Mouse (Mus musculus): Measurements from ENCODE around the gene Gm15023. TPM values are rescaled to one million over a fixed set of nuclear protein-coding genes. Genes with fewer than 3 reads are reported as not detected.
"Not testable (repeated sequence)": the region's sequence is repeated elsewhere in the genome, so short reads cannot be mapped to it uniquely, and the experiment has no call there.

Gm15023 gene
- 0.13 and 0.19 TPM in 2 replicates for polyA plus RNA-seq (2014; fragmentation: Nextera tagmentation; extraction: Ambion mirVana)

DNA sequence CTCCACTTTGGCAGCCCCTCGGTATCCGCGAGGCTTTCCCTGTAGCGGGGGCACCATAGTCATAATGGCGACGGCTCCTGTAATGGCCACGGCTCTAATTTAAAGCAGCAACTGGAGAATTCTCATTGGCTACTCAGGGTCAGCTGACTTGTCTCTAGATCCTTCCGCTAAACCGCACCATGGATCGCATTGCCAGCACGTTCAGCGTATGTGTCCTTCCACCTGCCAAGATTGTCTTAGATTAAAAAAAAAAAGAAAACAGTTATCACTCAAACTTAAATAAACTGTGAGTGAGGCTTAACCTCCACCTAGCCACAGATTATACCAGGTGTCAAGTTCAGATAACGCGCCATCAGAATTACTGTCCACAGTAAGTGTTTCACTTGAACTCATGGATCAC, at the start of gene Gm15023:
TSS of gene Gm15023 (minus strand) at position 101 of the 400 bp plus-strand sequence.
- 95% methylated on average over 4 of the region's 14 CpGs for WGBS
- H3K9me3 ChIP-seq (ENCODE audit: control insufficient read depth, low read length); H3K4me3 ChIP-seq (ENCODE audit: low read depth, low read length); H3K27ac ChIP-seq (replicated peaks; ENCODE audit: low read depth, low read length); H3K36me3 ChIP-seq (ENCODE audit: control insufficient read depth, insufficient read depth, low read length); H3K27me3 ChIP-seq (replicated peaks; ENCODE audit: control insufficient read depth, insufficient read depth, low read length); H3K9ac ChIP-seq (ENCODE audit: low read depth, low read length); H3K4me1 ChIP-seq (ENCODE audit: control insufficient read depth, insufficient read depth, low read length); H3K4me2 ChIP-seq (ENCODE audit: low read depth, low read length); ATAC-seq (ENCODE audit: low read depth); DNase-seq (ENCODE audit: low spot score): not testable (repeated sequence)

DNA sequence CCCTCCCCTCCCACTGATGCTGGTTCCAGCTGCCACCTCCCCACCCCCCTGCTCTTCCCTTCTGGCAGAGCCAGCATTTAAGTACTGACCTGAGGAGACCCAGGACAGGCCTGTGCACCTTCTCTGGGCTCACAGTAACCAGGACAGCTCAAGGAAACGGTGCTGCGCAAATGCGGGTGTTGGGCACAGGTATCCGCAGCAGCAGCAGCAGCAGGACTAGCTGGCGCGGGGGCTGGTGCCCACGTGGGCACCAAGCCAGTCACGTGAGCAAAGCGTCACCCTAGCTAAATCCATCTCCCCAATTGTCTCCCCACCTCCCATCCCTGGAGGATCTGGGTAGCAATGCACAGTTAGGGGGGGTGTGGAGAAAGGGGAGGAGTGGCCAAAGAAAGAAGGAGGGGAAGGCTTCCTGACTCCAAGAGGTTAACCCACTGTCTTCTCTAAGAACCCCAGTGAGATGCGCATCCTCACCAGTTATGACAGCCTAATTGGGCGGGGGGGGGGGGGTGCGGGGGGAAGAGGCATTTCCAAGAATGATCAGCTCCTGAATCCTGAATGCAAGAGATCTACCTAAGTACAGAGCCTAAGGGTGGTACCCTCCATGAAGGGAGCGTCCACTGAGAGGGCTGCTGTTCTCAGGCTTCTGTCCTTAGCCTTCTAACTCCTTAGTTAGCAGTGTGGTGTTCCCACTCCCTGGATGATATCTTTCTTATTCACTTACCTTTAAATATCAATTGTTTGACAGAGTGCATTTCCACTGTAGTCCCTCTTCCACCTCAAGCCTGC, 33.2 kb upstream of the Gm15023 start, which contains the start of gene Tceal6:
TSS of gene Tceal6 (minus strand) at position 252 of the 786 bp plus-strand sequence.
- peak within 1 kb of the TSS; percentile 36 for H3K4me3 ChIP-seq (ENCODE audit: low read depth, low read length)
- peak within 1 kb of the TSS; percentile 19; the same call in 1 of the 2 replicates for H3K9ac ChIP-seq (ENCODE audit: low read depth, low read length)
- peak; percentile 30; the same call in 1 of the 2 replicates for ATAC-seq (ENCODE audit: low read depth)

DNA sequence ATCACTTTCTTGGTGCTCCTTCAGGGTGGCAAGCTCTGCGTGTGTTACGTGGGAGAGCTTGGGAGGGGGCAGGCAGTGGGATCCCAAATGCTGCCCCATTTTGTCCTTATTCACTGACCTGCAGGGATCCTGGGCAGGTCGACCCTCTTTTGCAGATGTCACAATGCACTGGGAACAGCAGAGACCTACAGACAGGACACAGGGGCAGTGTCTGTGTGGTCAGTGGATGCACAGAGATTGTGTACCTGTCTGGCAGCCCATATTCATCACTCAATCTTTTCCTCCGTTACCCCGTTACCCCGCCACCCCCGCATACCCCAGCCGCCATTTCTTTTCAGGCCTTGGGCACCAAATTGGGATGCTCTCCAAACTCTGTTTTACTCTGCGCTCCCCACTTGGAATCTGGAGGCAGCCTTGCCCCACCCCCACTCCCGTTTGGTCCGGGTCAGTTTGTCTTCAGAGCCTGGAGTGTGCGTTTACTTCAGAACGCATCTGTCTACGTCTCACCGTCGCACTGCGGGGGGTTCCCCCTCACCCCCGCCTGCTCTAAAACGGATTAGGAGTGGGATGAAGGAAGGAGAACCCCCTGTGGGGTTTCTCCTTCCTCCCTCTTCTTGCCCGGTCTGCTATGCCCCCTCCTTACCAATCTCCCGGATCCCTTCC, 32.5 kb upstream of the Gm15023 start:
- Histone ChIP-seq H3K9ac (ENCODE audit: low read depth, low read length) (peak overlapping the region; percentile 19; the same call in 1 of the 2 replicates), H3K4me2 (ENCODE audit: low read depth, low read length) (peak overlapping the region; percentile 56), H3K4me3 (ENCODE audit: low read depth, low read length) (peak overlapping the region; percentile 36), H3K27me3 (replicated peaks; ENCODE audit: control insufficient read depth, insufficient read depth, low read length) (peaks cover 11% of the 10 kb centered on the region)
- not testable (repeated sequence) for ATAC-seq (ENCODE audit: low read depth); H3K27ac ChIP-seq (replicated peaks; ENCODE audit: low read depth, low read length); H3K36me3 ChIP-seq (ENCODE audit: control insufficient read depth, insufficient read depth, low read length); DNase-seq (ENCODE audit: low spot score); H3K9me3 ChIP-seq (ENCODE audit: control insufficient read depth, low read length); H3K4me1 ChIP-seq (ENCODE audit: control insufficient read depth, insufficient read depth, low read length)
- WGBS = 28% methylated on average over 20 of the region's 21 CpGs

More for the DNA sequence above, 33.2 kb upstream of the Gm15023 start, which contains the start of gene Tceal6:
- DNase-seq (ENCODE audit: low spot score) = no peak
- peaks cover 11% of the 10 kb centered on the region for H3K27me3 ChIP-seq (replicated peaks; ENCODE audit: control insufficient read depth, insufficient read depth, low read length)
- H3K27ac ChIP-seq (replicated peaks; ENCODE audit: low read depth, low read length) = no peak within 1 kb of the TSS
- no peaks in the 10 kb centered on the region for H3K36me3 ChIP-seq (ENCODE audit: control insufficient read depth, insufficient read depth, low read length)
- 22% methylated on average over 11 of the region's 13 CpGs for WGBS
- no peaks in the 10 kb centered on the region for H3K4me1 ChIP-seq (ENCODE audit: control insufficient read depth, insufficient read depth, low read length)
- H3K4me2 ChIP-seq (ENCODE audit: low read depth, low read length) = peak within 1 kb of the TSS; percentile 56
- no peaks in the 10 kb centered on the region for H3K9me3 ChIP-seq (ENCODE audit: control insufficient read depth, low read length)

DNA sequence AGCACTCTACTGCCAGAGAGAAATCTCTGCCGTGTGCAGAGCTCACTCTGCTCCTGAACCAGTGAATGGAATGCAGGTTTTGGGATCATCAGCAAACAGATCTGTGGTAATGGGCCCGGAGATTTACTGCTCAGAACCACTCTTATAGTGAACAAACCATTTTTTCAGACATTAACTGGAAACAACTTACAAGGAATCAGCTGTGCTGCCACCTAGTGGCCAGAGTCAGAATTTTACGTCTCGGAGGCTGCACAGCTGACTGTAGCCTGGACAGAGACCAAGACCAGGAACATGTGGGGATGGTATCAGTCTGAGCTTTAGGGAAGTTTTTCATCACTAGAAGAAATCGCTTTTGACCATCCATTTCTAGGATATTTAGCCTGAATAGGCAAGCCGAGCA, 12.5 kb upstream of the Gm15023 start:
- not testable (repeated sequence) for H3K27me3 ChIP-seq (replicated peaks; ENCODE audit: control insufficient read depth, insufficient read depth, low read length); H3K9ac ChIP-seq (ENCODE audit: low read depth, low read length); H3K36me3 ChIP-seq (ENCODE audit: control insufficient read depth, insufficient read depth, low read length)

DNA sequence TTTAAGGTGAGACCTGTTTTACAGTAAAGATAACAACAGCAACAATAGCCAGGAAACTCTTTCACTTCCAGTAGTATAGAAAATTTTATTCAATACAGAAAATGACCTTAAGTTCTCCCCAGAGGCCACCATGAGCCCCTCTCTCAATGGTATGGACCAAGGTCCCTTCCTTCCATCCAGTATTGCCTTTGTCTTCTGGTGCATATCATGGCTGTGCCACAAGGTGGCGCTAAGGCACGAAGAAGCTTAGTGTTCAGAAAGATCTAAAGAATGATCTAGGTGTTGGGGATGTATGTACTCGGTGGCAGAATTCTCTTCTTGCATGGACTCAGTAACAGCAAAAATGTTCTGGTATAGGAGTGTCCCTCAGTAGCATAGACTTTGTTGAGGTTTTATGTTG, 11.2 kb upstream of the Gm15023 start:
- not testable (repeated sequence) for H3K27me3 ChIP-seq (replicated peaks; ENCODE audit: control insufficient read depth, insufficient read depth, low read length); H3K9ac ChIP-seq (ENCODE audit: low read depth, low read length); H3K9me3 ChIP-seq (ENCODE audit: control insufficient read depth, low read length); H3K4me3 ChIP-seq (ENCODE audit: low read depth, low read length); H3K4me2 ChIP-seq (ENCODE audit: low read depth, low read length); H3K4me1 ChIP-seq (ENCODE audit: control insufficient read depth, insufficient read depth, low read length); ATAC-seq (ENCODE audit: low read depth); DNase-seq (ENCODE audit: low spot score); H3K27ac ChIP-seq (replicated peaks; ENCODE audit: low read depth, low read length); H3K36me3 ChIP-seq (ENCODE audit: control insufficient read depth, insufficient read depth, low read length)
- no CpG with 5 or more reads among the region's 3 CpGs for WGBS

More for the DNA sequence above, 12.5 kb upstream of the Gm15023 start:
- not testable (repeated sequence) for H3K4me2 ChIP-seq (ENCODE audit: low read depth, low read length); H3K27ac ChIP-seq (replicated peaks; ENCODE audit: low read depth, low read length); DNase-seq (ENCODE audit: low spot score); H3K4me1 ChIP-seq (ENCODE audit: control insufficient read depth, insufficient read depth, low read length); H3K9me3 ChIP-seq (ENCODE audit: control insufficient read depth, low read length); ATAC-seq (ENCODE audit: low read depth); H3K4me3 ChIP-seq (ENCODE audit: low read depth, low read length)
- WGBS = no CpG with 5 or more reads among the region's 6 CpGs

Other genes starting within 250 kb of the Gm15023 start
- gene Nxf2, start 212.9 kb downstream of the Gm15023 start, polyA plus RNA-seq (2014; fragmentation: Nextera tagmentation; extraction: Ambion mirVana) = 1.1 and 1.2 TPM in 2 replicates
- 7.7 and 8.4 TPM in 2 replicates for gene Zmat1, start 168.4 kb downstream of the Gm15023 start, polyA plus RNA-seq (2014; fragmentation: Nextera tagmentation; extraction: Ambion mirVana)
- gene Tceal6, start 33.1 kb upstream of the Gm15023 start, polyA plus RNA-seq (2014; fragmentation: Nextera tagmentation; extraction: Ambion mirVana) = 4.6 and 4.9 TPM in 2 replicates
- not detected in 2 replicates for gene Pramel3, start 124.7 kb upstream of the Gm15023 start, polyA plus RNA-seq (2014; fragmentation: Nextera tagmentation; extraction: Ambion mirVana)
- 0.10 TPM in 1 of 2 replicates, not detected in the other for gene Gm5128, start 195.7 kb upstream of the Gm15023 start, polyA plus RNA-seq (2014; fragmentation: Nextera tagmentation; extraction: Ambion mirVana)